Mouse (Mus musculus) heart, postnatal 14 days (tissue): ENCODE measurements at regions not wholly inside any gene's neighbourhood (a gene's known extent, or its start where the extent isn't known, plus 50 kb on each side); places are given as distances from the start of the nearest gene placed in this dataset.

Experiments used
- DNase-seq, 2 experiments: peaks; one replicate each; pipeline ENCODE4 v3.0.0; 2021 to 2022
- intact Hi-C: fragments of 180-260 bp; cut with DNase I; formaldehyde crosslinking; loops from one replicate; pipeline ENCODE4 v1.15.1; 2025

- intact Hi-C loops: no loop called here
- DNase-seq: no peak
Observed at GRCm38 (mm10) chr13:83979535-83979934, 242.6 kb upstream of the Tmem161b start.

GRCm38 (mm10) chr13:83984651-83985331 lies 237.3 kb upstream of the Tmem161b start:
- DNase-seq: no peak

GRCm38 (mm10) chr13:83987746-83988423 lies 234.2 kb upstream of the Tmem161b start:
- intact Hi-C loops: no loop called here
- no peak for DNase-seq

More at GRCm38 (mm10) chr13:83984651-83985331, 237.3 kb upstream of the Tmem161b start:
- intact Hi-C loops: no loop called here

GRCm38 (mm10) chr13:83988517-83988916 lies 233.6 kb upstream of the Tmem161b start:
- no peak for DNase-seq
- intact Hi-C loops: no loop called here

- intact Hi-C loops: no loop called here
- no peak for DNase-seq
Observed at GRCm38 (mm10) chr13:83997599-83998369, 224.3 kb upstream of the Tmem161b start.

- no peak for DNase-seq
- intact Hi-C loops: no loop called here
Observed at GRCm38 (mm10) chr13:84021771-84022170, 200.3 kb upstream of the Tmem161b start.

- intact Hi-C loops: no loop called here
- DNase-seq: no peak
Observed at GRCm38 (mm10) chr13:84023021-84023420, 199.1 kb upstream of the Tmem161b start.

GRCm38 (mm10) chr13:84023637-84024036 lies 198.5 kb upstream of the Tmem161b start:
- intact Hi-C loops: no loop called here
- no peak for DNase-seq

GRCm38 (mm10) chr13:84025348-84025747 lies 196.7 kb upstream of the Tmem161b start:
- no peak for DNase-seq
- intact Hi-C loops: no loop called here

- DNase-seq: no peak
- intact Hi-C loops: no loop called here
Observed at GRCm38 (mm10) chr13:84047736-84048135, 174.4 kb upstream of the Tmem161b start.

- intact Hi-C loops: no loop called here
- DNase-seq: no peak
Observed at GRCm38 (mm10) chr13:84052221-84052620, 169.9 kb upstream of the Tmem161b start.

- intact Hi-C loops: no loop called here
- no peak for DNase-seq
Observed at GRCm38 (mm10) chr13:84054956-84055355, 167.1 kb upstream of the Tmem161b start.

- intact Hi-C loops: no loop called here
- DNase-seq: no peak
Observed at GRCm38 (mm10) chr13:84055576-84055975, 166.5 kb upstream of the Tmem161b start.

- intact Hi-C loops: no loop called here
- DNase-seq: no peak
Observed at GRCm38 (mm10) chr13:84056451-84056850, 165.6 kb upstream of the Tmem161b start.

GRCm38 (mm10) chr13:84056998-84057397 lies 165.1 kb upstream of the Tmem161b start:
- intact Hi-C loops: no loop called here
- DNase-seq: no peak

- intact Hi-C loops: no loop called here
- no peak for DNase-seq
Observed at GRCm38 (mm10) chr13:84057456-84057855, 164.6 kb upstream of the Tmem161b start.

GRCm38 (mm10) chr13:84058251-84058650 lies 163.8 kb upstream of the Tmem161b start:
- intact Hi-C loops: no loop called here

GRCm38 (mm10) chr13:84059031-84059651 lies 163.0 kb upstream of the Tmem161b start:
- intact Hi-C loops: no loop called here
- DNase-seq: no peak

More at GRCm38 (mm10) chr13:84058251-84058650, 163.8 kb upstream of the Tmem161b start:
- no peak for DNase-seq

GRCm38 (mm10) chr13:84059661-84060452 lies 162.2 kb upstream of the Tmem161b start:
- intact Hi-C loops: no loop called here
- no peak for DNase-seq

- intact Hi-C loops: no loop called here
- no peak for DNase-seq
Observed at GRCm38 (mm10) chr13:84060453-84060834, 161.7 kb upstream of the Tmem161b start.
